Mouse (Mus musculus): ENCODE data around the gene Nrxn3.

Nrxn3 gene

GRCm38 (mm10) chr12:89505121-89505764, 782.6 kb downstream of the Nrxn3 start:
- peak; percentile 89 for DNase-seq (ENCODE audit: low read depth, low spot score)

GRCm38 (mm10) chr12:89508970-89509369, 786.3 kb downstream of the Nrxn3 start:
- no peak for DNase-seq (ENCODE audit: low read depth, low spot score)

- DNase-seq (ENCODE audit: low read depth, low spot score): peak; percentile 90
Observed at GRCm38 (mm10) chr12:89513759-89514158, 791.1 kb downstream of the Nrxn3 start.

GRCm38 (mm10) chr12:89516046-89516445, 793.4 kb downstream of the Nrxn3 start:
- DNase-seq (ENCODE audit: low read depth, low spot score): no peak

- peak; percentile 21 for DNase-seq (ENCODE audit: low read depth, low spot score)
Observed at GRCm38 (mm10) chr12:89530679-89531350, 808.1 kb downstream of the Nrxn3 start.

- peak; percentile 73 for DNase-seq (ENCODE audit: low read depth, low spot score)
Observed at GRCm38 (mm10) chr12:89551291-89551690, 828.6 kb downstream of the Nrxn3 start.

- peak; percentile 96 for DNase-seq (ENCODE audit: low read depth, low spot score)
Observed at GRCm38 (mm10) chr12:89553223-89553880, 830.7 kb downstream of the Nrxn3 start.

- DNase-seq (ENCODE audit: low read depth, low spot score): peak; percentile 38
Observed at GRCm38 (mm10) chr12:89554171-89554570, 831.5 kb downstream of the Nrxn3 start.

- peak; percentile 91 for DNase-seq (ENCODE audit: low read depth, low spot score)
Observed at GRCm38 (mm10) chr12:89554740-89555430, 832.2 kb downstream of the Nrxn3 start.

- no peak for DNase-seq (ENCODE audit: low read depth, low spot score)
Observed at GRCm38 (mm10) chr12:89558921-89559320, 836.2 kb downstream of the Nrxn3 start.

GRCm38 (mm10) chr12:89561989-89562565, 839.4 kb downstream of the Nrxn3 start:
- DNase-seq (ENCODE audit: low read depth, low spot score): no peak

GRCm38 (mm10) chr12:89568723-89569377, 846.2 kb downstream of the Nrxn3 start:
- no peak for DNase-seq (ENCODE audit: low read depth, low spot score)

GRCm38 (mm10) chr12:89592459-89592858, 869.8 kb downstream of the Nrxn3 start:
- DNase-seq (ENCODE audit: low read depth, low spot score): no peak

GRCm38 (mm10) chr12:89613670-89614069, 891.0 kb downstream of the Nrxn3 start:
- DNase-seq (ENCODE audit: low read depth, low spot score): no peak

GRCm38 (mm10) chr12:89625746-89626145, 903.1 kb downstream of the Nrxn3 start:
- DNase-seq (ENCODE audit: low read depth, low spot score): peak; percentile 73

GRCm38 (mm10) chr12:89640046-89640445, 917.4 kb downstream of the Nrxn3 start:
- no peak for DNase-seq (ENCODE audit: low read depth, low spot score)

- no peak for DNase-seq (ENCODE audit: low read depth, low spot score)
Observed at GRCm38 (mm10) chr12:89641460-89641859, 918.8 kb downstream of the Nrxn3 start.

GRCm38 (mm10) chr12:89653211-89653610, 930.5 kb downstream of the Nrxn3 start:
- DNase-seq (ENCODE audit: low read depth, low spot score): peak; percentile 76

- DNase-seq (ENCODE audit: low read depth, low spot score): no peak
Observed at GRCm38 (mm10) chr12:89661219-89661618, 938.5 kb downstream of the Nrxn3 start.

- DNase-seq (ENCODE audit: low read depth, low spot score): peak; percentile 79
Observed at GRCm38 (mm10) chr12:89668856-89669255, 946.2 kb downstream of the Nrxn3 start.

GRCm38 (mm10) chr12:89672819-89673218, 950.1 kb downstream of the Nrxn3 start:
- DNase-seq (ENCODE audit: low read depth, low spot score): no peak

Measured in brain, adult 2 months (tissue).